Mouse (Mus musculus) activated CD4-positive, CD25-positive, alpha-beta regulatory T cell, adult 4 months (primary cell): Measurements from ENCODE around the gene Nanos2. TPM values are rescaled to one million over a fixed set of nuclear protein-coding genes. Genes with fewer than 3 reads are reported as not detected.
A peak's percentile ranks its signal among the peaks of the same experiment; 100 is the strongest.

Experiments
- ATAC-seq: one replicate; pipeline ENCODE4 v1.8.0; 2017
- polyA plus RNA-seq, 2 experiments: library from polyadenylated mRNA; unstranded; fragments of 100-300 nt; shearing (Covaris generic); gene quantifications; one replicate each; pipeline ENCODE4 v1.2.1; 2017

Gene Nanos2
- polyA plus RNA-seq, 2 experiments from 2014 or later: 0.31 TPM; not detected in 1

GRCm38 (mm10) chr7:19022189-19022958 is 35.2 kb downstream of the Nanos2 start:
- no peak for ATAC-seq

- no peak for ATAC-seq
Measured at GRCm38 (mm10) chr7:19023357-19023814, 36.2 kb downstream of the Nanos2 start, which contains the start of gene Foxa3. Foxa3 (minus strand) TSS chr7:19023538.

- ATAC-seq: peak; percentile 92
Measured at GRCm38 (mm10) chr7:19024096-19024506, 36.9 kb downstream of the Nanos2 start, which contains the start of gene Sympk. Sympk (plus strand) TSS chr7:19024377.

- ATAC-seq: no peak
Measured at GRCm38 (mm10) chr7:19024581-19025255, 37.5 kb downstream of the Nanos2 start.

- ATAC-seq: no peak
Measured at GRCm38 (mm10) chr7:19028067-19028466, 40.9 kb downstream of the Nanos2 start.

GRCm38 (mm10) chr7:19029084-19029653 is 42.0 kb downstream of the Nanos2 start:
- ATAC-seq: no peak

- ATAC-seq: no peak
Measured at GRCm38 (mm10) chr7:19031641-19032040, 44.4 kb downstream of the Nanos2 start.

Other genes starting within 250 kb of the Nanos2 start
- not detected for gene Psg19, start 188.9 kb upstream of the Nanos2 start, polyA plus RNA-seq
- gene Psg17, start 165.8 kb upstream of the Nanos2 start, polyA plus RNA-seq: not detected
- not detected for gene Mill2, start 147.4 kb upstream of the Nanos2 start, polyA plus RNA-seq
- gene Pglyrp1, start 116.1 kb upstream of the Nanos2 start, polyA plus RNA-seq: 100 to 1,000 TPM; 275 to 290 TPM
- gene Ccdc61, start 77.0 kb upstream of the Nanos2 start, polyA plus RNA-seq: 1 to 10 TPM; 5.3 to 9.2 TPM
- not detected for gene Nova2, start 61.5 kb upstream of the Nanos2 start, polyA plus RNA-seq
- 1 to 10 TPM; 2.2 to 2.8 TPM for gene Mypop, start 3.8 kb downstream of the Nanos2 start, polyA plus RNA-seq
- gene Irf2bp1, start 16.6 kb downstream of the Nanos2 start, polyA plus RNA-seq: 1 to 10 TPM; 2.0 to 3.0 TPM
- under 1 TPM in 1 of 2 experiments, not detected in 1; 0.16 TPM for gene Foxa3, start 36.1 kb downstream of the Nanos2 start, polyA plus RNA-seq
- 10 to 100 TPM in 1 of 2 experiments, 1 to 10 TPM in 1; 10.0 to 10.3 TPM for gene Sympk, start 37.0 kb downstream of the Nanos2 start, polyA plus RNA-seq
- gene Rsph6a, start 67.3 kb downstream of the Nanos2 start, polyA plus RNA-seq: not detected
- not detected for gene Dmwd, start 88.8 kb downstream of the Nanos2 start, polyA plus RNA-seq
- gene Dmpk, start 96.4 kb downstream of the Nanos2 start, polyA plus RNA-seq: not detected
- under 1 TPM in 1 of 2 experiments, not detected in 1; 0.25 TPM for gene Six5, start 107.2 kb downstream of the Nanos2 start, polyA plus RNA-seq
- not detected for gene Gm4969, start 131.0 kb downstream of the Nanos2 start, polyA plus RNA-seq
- gene Fbxo46, start 132.5 kb downstream of the Nanos2 start, polyA plus RNA-seq: 10 to 100 TPM; 17.1 to 17.7 TPM
- 10 to 100 TPM in 1 of 2 experiments, 1 to 10 TPM in 1; 8.9 to 11.6 TPM for gene Qpctl, start 161.9 kb downstream of the Nanos2 start, polyA plus RNA-seq
- gene Snrpd2, start 162.3 kb downstream of the Nanos2 start, polyA plus RNA-seq: 10 to 100 TPM; 85.2 to 96.5 TPM
- not detected for gene Gipr, start 178.7 kb downstream of the Nanos2 start, polyA plus RNA-seq
- gene Eml2, start 189.0 kb downstream of the Nanos2 start, polyA plus RNA-seq: 10 to 100 TPM in 1 of 2 experiments, 1 to 10 TPM in 1; 5.2 to 16.9 TPM
- under 1 TPM in 1 of 2 experiments, not detected in 1; 0.30 TPM for gene Gpr4, start 225.1 kb downstream of the Nanos2 start, polyA plus RNA-seq
- gene Opa3, start 240.9 kb downstream of the Nanos2 start, polyA plus RNA-seq: 10 to 100 TPM; 16.6 to 16.9 TPM